Mouse (Mus musculus): ENCODE data around the gene Smarcd3. TPM values are rescaled to one million over a fixed set of nuclear protein-coding genes. Genes with fewer than 3 reads are reported as not detected.
A peak's percentile ranks its signal among the peaks of the same experiment; 100 is the strongest.

Smarcd3 gene
- total RNA-seq, 4 experiments from 2014 or later = 14.3 to 42.2 (median 24.7) TPM

DNA sequence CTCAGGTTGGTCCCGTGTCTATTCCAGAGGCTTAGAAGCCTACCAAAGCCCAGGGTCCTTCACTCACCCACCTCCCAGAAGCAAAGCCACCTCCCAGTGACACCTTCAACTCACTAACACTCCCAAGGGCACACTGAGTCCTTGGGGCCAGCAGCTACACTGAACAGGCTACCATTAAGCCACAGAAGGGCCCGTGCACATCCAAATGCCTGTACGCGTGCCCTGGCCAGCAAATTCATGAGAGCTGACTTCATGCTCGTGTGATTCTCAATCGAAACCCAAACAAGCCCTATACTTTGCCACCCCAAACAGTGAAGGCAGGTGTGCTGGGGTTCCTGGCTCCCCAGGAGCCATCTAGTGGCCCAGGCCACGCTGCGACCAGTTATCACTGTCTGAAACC is 3.6 kb downstream of the Smarcd3 start:
- no peak for DNase-seq

DNA sequence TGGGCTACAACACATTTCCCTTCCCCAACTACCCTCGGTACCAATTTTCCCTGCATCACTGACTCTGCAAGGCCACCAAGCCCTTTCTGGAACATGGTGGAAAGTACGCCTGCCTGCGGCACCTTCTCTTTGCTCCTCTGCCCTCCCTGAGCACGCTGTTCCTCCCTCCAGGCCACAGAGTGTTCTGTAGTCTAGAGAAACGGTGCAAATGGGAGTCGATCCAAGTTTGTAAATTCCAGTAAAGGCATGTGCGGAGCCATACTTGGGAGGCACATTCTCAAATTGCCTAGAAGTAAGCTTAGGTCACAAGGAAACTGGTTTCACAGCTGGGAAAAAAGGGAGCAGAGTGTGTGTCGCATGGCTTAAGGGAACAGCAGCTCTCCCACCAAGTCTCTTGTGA is 4.1 kb downstream of the Smarcd3 start:
- no peak for DNase-seq

DNA sequence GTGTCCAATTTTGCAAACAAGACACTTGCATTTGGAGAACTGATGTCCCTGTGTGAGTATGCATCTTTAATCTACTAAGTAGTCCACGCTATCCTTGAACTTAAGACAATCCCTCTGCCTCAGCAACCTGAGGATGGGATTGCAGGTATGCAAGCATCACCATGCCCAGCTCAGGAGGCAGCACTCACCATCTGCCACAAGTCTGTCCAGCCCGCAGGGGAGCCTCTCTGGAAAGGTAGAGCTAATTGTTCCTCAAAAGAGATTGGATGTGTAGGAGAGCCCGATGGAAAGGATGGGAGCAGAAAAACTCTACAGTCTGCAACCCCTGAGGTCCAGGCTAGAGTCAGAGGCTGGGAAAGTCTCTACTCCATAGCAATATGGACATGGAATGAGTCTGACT is 5.3 kb downstream of the Smarcd3 start:
- no peak for DNase-seq

DNA sequence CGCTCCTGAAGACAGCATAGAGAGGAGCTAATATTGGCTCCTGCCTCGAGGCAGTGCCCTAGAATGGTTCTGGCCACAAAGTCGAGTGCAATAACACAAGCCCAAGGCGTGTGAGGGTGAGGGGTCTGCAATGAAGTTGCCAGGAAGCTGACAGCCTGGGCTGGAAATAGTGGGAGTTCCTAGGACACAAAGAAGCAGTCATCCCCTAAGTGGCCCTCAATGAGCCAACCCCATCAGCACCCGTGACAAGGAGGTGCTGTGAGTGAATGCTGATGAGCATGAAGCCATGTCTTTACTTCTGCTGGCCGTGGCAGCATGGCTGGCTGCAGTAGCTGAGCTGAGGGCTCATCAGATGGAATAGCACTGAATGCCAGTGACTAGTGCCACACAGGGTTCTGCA is 9.1 kb downstream of the Smarcd3 start:
- no peak for DNase-seq

DNA sequence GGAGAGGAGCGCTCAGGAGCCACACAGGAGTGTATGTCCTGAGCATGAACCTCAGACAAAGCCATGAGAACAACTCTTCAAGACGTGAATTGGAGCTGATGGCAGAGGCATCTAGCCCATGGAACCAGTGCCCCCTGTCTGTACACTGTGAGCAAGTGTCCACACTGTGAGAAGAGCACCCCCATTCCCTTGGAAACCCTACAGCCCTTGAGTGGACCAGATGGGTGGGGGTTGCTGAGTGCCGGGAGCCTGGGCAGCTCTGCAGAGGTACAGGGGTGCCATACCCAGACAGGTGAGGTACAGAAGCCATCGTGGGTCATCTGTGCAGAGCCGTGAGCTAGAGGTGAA is 11.9 kb downstream of the Smarcd3 start:
- DNase-seq = no peak

DNA sequence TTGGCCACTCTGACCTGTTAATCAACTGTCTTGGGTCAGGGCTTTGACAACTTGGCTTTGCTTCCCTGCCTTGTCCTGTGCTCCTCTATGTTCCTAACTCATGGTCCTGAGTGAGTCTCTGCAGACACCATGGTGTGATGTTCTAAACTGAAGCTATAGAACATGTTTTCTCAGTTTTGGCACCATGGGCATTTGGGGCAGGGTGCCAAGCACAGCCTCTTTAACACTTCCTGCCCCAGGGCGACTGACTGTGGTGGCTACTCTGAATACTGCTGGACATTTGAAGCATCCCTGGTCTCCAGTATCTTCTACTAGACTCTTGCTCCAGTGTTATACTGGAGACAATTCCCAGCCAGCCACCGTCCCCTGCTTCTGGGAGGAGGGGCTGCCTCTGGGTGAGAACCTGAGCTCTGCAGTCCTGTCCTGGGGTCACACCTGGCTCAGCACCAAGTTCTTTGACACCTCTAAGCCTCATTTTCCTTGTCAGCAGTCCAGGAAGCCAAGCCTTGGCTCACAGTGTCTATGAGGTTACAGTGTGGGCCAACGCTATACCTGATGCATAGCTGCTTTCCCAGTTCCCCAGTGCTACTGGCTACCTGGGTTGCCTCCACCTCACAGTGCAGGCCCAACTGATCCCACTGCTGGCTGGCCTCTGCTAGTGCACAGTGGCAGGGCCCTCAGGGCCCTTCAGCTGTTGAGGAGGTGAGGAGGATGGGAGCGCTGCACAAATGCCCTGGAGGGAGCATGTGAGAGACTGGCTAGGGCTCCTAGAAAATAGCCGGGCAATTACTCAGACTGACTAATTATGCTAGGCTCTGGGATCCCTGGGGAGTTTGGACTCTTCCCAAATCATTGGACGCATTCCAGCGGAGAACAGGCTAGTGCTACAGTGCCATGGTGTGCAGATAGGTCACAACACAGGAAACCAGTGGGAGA is 12.6 kb downstream of the Smarcd3 start:
- DNase-seq = peak; percentile 47

DNA sequence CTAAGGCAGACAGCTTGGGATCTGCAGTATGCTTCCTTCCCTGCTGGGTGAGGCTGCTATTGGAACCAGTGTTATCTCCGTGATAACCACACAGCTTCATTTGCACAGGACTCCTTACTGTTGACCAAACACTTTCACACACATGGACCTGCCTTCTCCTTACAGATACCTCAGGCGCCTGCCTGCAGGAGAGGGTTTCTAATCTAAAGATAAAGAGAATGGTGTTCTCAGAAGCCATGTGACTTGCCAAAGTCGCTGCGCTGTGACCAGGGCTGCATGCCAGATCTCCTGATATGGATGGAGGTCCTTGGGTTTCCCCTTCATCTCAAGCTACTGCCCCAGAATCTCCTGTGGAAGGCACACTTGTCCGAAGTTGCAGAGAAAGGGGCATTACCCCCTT is 14.8 kb downstream of the Smarcd3 start:
- DNase-seq = no peak

DNA sequence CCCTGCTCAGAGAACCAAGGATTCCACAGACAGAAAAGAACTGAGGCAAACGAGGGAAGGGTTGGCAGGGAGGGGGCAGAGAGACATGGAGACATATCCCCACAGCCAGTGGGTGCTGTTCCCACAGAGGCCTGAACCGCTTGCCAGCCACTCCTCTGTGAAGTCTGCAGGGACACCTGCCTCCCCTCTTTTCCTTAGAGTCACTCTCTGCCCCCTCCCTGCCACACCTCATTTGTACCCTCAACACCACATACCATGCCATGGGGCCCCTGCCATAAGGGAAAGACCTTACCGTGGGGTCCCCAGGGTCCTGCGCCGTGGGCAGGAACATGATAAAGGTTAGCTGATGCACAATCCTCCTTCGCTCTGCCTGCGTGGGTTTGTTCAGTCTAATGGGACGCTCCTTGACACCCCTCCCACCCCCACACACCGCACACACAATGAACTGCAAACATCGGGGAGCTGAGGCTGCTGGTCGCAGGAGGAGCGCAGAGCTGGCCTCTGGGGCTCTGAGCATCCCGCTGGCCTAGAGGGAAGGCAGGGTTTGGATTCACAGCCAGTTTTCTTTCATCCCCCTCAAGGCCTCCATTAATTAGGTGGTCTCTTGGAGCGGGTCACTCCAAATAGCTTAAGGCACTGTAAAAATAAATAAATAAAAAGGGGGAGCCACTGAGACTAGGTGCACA is 18.1 kb downstream of the Smarcd3 start:
- no peak for DNase-seq

DNA sequence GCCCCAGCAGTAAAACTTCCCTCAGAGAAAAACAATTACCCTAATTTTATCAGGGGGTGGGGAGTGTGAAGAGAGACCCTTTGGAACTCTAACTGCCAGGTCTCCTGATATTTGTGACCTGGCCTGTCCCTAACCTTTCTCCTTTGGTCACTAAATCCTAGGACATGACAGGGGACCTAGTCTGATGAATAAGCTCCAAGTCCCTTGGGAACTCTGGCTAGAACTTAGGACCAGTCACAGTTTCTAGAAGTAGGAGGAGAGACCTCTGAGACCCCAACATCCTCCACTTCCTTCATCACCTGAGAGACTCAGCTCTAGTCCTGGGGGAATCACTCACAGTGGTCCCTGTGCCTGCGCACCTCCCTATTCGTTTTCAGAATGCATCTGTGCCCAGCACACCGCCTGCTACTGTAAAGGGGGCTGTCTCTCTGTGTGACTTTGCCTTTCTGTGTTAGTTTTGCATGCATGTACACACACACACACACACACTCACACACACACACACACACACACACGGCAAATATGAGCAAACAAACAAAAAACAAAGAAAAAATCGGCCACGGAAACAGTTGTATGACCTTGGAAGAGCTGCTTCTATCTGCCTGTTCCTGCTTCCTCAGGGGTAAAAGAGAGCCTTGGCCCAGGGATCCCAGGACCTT is 18.8 kb downstream of the Smarcd3 start:
- DNase-seq = no peak

DNA sequence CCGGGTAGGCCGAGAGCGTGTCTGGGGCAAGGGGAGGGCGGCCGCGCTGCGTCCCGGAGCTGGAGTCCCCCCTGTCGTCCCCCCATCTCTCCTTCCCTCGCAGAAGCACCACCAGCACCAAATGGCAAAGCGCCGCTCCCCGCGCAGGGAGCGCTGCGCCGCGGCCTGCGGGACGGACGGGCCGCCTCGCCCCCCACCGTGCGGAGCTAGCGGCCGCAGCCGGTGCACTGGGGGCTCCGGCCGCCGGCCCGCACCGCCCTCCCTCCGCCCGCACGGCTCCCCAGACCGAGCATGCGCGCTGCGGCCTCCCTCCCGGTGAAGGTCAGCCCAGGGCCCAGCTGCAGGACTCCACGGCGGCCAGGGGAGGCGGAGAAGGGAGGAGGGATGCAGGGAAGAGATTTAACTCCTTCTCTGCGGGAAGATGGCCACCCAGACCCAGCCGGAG is 19.5 kb downstream of the Smarcd3 start:
- DNase-seq = peak; percentile 86

DNA sequence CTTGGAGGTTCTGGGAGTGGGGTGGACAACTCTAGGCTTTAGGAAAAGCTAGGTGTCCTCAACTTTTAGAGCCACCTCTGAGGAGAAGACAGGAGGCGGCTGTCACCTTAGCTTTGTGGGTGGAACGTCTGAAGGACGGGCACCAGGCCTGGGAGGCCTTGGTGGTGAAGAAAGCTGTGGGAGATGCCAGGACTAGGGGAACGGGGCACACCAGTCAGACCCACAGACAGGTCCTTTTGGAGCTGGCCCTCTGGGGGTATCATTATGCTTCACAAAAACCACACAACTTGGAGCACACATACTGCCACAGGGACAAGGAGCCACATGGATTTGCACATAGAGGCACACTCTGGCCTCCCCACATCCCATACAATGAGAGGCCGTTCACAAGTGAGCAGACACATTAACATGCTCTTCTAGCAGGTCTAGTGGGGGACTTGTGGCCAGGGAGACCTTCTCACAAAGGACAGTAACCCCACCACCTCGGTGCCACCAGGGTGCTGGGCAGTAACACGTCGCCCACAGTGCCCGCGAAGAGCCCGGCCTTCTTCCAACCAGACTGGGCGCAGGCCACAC is 20.0 kb downstream of the Smarcd3 start:
- no peak for DNase-seq

DNA sequence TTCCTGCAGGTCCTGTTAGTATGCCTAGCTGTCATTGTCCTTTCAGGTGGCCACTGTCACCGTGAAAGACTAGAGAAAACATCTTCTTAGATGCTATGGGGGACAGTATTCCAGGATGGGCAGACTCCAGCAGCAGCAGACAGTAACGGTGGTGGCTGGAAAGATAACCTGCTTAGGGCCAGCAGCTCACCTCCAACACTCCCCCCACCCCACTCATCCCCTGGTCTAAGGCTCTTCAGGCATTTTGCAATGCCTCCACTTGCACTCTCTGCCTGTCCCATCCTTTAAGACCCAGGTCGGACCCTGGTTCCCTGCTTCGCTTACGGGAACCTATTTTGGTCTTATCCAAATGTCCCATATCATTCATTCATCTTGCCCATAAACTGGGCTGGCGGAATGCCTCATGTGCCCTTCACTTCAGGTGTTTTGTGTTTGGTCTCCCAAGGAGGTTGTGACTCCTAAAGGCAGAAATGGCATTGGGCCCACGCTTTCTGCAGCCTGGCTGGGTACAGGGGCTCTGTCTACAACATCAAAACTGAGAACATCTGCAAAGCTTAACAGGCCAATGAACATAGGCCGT is 20.7 kb downstream of the Smarcd3 start:
- DNase-seq = no peak

DNA sequence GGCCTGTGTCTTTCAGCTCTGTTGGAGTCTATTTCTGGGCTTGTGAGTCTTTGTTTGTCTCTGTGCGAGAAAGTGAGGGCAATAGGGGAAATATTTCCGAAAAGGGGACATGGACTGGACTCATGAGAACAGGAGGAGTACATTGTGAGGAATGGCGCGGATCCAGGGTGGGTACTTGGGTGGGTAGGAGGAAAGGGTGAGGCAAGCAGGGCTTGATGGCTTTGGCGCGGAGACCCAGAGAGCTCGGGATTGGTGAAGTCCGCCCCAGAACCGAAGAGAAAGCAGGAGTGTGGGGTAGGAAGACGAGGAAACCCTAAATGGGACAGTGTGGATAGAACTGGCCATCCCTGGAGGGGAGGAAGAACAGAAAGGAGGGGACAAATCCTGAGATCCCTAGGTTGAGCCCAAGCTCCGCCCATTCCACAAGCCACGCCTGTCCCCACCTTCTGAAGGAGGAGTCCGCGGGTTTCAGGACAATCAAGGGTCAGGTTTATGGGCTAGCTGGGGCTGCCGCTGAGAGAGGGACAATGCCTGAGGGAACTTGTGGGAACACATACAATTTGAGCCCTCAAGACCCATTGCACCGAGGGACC is 21.4 kb downstream of the Smarcd3 start:
- DNase-seq = peak; percentile 88

DNA sequence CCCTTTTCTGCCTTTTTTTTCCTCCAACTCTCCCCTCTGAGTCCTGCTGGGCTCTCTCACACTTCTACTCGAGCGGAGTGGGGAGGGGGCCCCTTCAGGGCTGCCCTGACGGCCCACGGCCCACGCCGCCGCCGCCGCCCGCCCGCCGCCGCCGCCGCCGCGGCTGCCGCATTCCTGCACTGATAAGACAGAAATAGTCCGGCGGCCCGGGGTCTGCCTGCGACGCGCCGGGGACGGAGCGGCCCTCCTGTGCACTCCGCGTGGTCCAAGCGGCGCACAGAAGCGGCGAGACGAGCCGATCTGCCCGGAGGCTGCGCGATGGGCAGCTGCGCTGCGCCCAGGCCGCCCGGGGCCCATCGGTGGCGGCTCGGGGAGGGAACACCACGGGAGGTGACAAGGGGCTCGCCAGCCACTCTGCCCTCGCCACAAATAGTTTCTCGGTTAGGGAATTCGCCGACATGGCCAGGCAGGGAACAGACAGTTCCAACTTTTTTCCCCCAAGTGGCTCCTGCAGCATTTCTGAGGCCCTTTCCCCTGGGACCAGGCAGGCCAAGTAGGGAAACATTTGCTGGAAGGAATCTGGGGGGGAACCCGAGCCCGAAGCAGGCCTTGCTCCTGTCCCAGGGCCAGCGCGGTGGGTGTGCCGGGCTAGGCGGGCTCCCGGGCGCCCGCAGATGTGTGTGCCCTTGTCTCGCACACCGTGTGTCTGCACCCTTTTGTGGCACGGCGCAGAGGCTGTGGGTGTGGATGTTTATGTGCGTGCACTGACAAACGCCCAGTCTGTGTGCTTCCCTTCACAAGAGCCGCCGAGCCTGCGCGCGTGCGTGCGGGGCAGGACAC is 22.1 kb downstream of the Smarcd3 start:
- peak; percentile 45 for DNase-seq

DNA sequence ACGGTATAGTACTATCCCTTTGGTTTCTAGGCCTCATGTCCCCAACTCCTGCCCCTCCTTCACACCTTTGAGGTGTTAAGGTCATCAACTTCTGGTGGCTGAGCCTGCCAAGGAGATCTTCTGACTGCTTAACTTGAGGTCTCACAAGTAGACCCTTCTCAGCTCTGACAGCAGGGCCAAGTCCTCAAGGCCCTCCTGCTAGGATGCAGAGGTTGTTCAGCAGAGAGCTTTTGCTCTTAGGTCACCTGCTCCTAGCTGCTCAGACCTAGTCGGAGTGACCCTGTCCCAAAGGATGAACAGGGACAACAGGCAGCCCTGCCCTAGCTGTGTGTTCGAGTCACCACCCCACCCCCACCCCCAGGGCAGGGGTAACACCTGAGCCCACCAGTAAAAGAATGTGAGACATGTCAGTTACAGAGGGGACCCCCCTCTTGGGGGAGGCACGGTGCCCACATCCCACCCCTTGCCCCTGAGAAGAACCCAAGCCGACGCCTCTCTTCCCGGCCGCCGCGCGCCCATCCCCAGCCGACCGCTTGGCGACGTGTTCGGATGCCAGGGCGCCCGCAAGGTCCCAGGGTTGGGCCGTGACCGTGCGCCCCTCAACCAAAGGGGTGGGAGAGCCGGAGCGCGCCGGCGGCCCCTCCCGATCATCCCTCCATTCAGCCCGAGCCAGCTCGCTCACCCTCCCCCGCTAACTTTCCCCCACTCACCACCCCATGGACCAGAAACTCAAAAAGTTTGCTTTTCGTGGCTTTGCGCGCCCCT is 23.0 kb downstream of the Smarcd3 start:
- no peak for DNase-seq

DNA sequence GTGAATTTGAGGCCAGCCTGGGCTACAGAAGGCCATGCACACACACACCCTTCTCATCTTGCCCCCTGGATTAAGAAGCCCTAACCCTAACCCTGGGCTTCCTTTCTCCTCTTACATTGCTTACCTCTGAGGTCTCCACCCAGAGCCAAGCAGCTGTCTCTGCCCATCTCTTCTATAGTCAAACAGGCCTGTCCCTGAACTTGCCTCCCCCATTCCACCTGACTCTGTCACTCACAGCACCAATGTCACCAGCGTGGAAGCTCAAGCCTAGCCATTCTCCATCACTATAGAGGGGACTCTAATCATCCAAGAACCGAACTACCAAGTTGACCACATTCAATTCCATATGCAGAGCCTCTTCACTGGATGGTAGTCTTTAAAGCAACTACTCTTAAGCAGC is 24.0 kb downstream of the Smarcd3 start:
- no peak for DNase-seq

DNA sequence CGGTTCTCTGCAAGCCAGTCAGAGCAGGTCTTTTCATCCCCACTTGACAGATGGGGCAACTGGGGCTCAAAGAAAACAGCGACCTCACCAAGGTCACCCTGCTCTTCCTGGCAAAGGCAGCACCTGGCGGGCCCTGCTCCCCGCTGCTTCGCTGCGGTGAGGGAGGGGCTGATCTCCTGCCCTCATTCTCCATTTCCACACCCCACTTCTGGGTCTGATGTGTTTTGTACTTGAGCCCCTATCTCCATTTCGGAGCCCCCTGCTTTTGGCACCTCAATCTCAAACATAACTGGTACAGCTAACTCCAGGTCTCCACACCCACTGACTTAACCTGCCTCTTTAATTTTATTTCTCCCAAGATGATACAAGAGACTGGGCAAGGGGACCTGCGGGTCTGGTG is 25.1 kb downstream of the Smarcd3 start:
- no peak for DNase-seq

DNA sequence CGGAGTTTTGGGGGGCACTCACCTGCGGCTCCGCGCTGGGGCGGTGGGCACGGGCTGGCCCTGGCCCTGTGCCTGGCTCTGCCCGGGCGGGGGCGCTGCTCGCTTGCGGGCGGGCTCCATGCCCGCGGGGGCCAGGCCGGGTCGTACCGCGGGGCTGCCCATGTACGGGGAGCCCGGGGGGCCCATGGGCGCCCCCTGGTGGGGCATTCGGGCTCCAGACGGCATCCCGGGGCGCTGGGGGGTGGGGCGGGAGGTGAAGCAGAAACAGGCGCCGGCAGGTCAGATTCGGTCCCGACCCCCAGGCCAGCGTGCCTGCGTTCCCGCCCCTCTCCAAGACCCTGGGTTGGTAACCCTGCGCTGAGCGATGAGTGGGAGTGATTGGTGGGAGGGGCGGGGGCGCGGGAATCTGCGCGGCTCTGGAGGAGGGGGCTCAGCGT is 25.6 kb downstream of the Smarcd3 start:
- no peak for DNase-seq

DNA sequence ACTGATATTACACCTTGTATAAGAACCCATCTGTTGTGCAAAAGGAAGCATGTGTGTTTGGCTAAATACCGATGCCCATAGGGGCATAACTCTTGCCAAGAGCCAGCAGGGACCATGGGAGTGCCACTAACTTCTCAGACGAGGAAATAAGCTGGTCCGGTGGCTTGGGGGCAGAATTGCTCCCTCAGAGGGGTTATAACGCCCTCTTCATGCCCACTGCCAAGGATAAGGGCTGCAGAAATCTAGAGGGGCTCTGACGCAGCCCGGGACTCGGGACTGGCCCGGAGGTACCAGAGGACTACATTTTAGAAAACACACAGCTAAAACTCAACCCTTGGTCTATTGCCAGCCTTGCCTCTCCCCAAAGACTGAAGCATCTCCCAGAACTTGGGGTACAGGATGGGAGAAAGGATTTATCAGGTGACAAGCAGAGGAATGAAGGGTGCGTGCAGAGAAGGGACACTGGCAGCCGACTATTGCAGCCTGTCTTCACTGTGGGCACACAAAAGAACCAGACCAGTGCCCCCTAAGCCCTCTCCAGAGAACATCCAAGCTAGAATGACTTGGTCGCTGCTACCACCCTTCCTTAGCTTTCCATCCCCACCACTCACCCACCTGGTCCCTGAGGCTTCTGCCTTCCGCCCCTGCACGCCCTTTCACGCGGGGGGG is 26.2 kb downstream of the Smarcd3 start:
- DNase-seq = no peak

DNA sequence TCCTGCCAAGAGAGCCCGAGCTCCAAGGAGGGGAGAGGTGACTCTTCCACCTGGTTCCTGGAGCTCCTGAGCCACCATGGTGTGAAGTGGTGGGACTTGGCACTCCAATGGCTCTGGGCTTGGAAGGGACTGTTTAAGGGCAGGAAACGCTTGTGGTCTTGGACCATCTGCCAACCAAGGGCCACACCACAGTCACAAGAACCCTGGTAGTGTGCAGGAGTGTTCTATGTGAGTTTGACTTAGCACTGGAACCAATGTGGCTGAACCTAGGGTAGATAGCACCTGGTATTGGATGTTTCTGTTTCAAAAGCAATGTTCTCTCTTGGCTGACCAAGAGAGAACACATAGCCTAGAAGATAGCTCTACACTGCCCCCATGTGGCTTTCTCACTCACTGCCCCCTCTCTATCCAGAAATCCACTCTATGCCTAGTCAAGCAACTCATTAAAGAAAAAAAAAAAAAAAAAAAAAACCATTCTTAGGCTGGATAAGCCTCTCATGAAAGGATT is 26.9 kb downstream of the Smarcd3 start:
- DNase-seq = peak; percentile 59
